Mouse (Mus musculus): ENCODE data around the gene Scrn2. TPM values are rescaled to one million over a fixed set of nuclear protein-coding genes. Genes with fewer than 3 reads are reported as not detected.

Scrn2 gene
- polyA plus RNA-seq, 1 experiment from 2014 or later: 20.1 TPM

- Histone ChIP-seq H3K27me3 (replicated peaks) (no peaks in the 10 kb centered on the region), H3K27ac (no peak overlapping the region), H3K9me3 (no peaks in the 10 kb centered on the region), H3K4me1 (peaks cover 6% of the 10 kb centered on the region), H3K4me3 (replicated peaks) (no peak overlapping the region), H3K9ac (no peak overlapping the region), H3K36me3 (peaks cover 6% of the 10 kb centered on the region; the same call in 1 of the 2 replicates), H3K4me2 (no peak overlapping the region)
- 81% methylated on average over 12 of the region's 12 CpGs for WGBS
- ATAC-seq (ENCODE audit: insufficient read depth, low FRiP score, low read depth): no peak
Measured at GRCm38 (mm10) chr11:97065538-97066295, 36.0 kb downstream of the Scrn2 start.

- Histone ChIP-seq H3K27me3 (replicated peaks) (no peaks in the 10 kb centered on the region), H3K27ac (no peak overlapping the region), H3K9me3 (no peaks in the 10 kb centered on the region), H3K4me3 (replicated peaks) (no peak overlapping the region), H3K4me1 (peaks cover 6% of the 10 kb centered on the region), H3K9ac (no peak overlapping the region), H3K36me3 (no peaks in the 10 kb centered on the region), H3K4me2 (no peak overlapping the region)
- no peak for ATAC-seq (ENCODE audit: insufficient read depth, low FRiP score, low read depth)
- WGBS: 58% methylated on average over 22 of the region's 22 CpGs
Measured at GRCm38 (mm10) chr11:97066656-97067360, 37.1 kb downstream of the Scrn2 start.

- H3K4me1 ChIP-seq: no peaks in the 10 kb centered on the region
- no peak overlapping the region for H3K4me2 ChIP-seq
- no peaks in the 10 kb centered on the region for H3K9me3 ChIP-seq
- no peaks in the 10 kb centered on the region for H3K27me3 ChIP-seq (replicated peaks)
- 76% methylated on average over 1 of the region's 1 CpGs for WGBS
- no peak overlapping the region for H3K27ac ChIP-seq
- H3K9ac ChIP-seq: no peak overlapping the region
- no peaks in the 10 kb centered on the region for H3K36me3 ChIP-seq
- no peak for ATAC-seq (ENCODE audit: insufficient read depth, low FRiP score, low read depth)
- H3K4me3 ChIP-seq (replicated peaks): no peak overlapping the region
Measured at GRCm38 (mm10) chr11:97069333-97069732, 39.6 kb downstream of the Scrn2 start.

GRCm38 (mm10) chr11:97069770-97070169 is 40.0 kb downstream of the Scrn2 start:
- no peak for ATAC-seq (ENCODE audit: insufficient read depth, low FRiP score, low read depth)
- no peaks in the 10 kb centered on the region for H3K4me1 ChIP-seq
- no peak overlapping the region for H3K4me3 ChIP-seq (replicated peaks)
- H3K4me2 ChIP-seq: no peak overlapping the region
- no peaks in the 10 kb centered on the region for H3K36me3 ChIP-seq
- H3K9me3 ChIP-seq: no peaks in the 10 kb centered on the region
- H3K27ac ChIP-seq: no peak overlapping the region
- no peak overlapping the region for H3K9ac ChIP-seq
- 52% methylated on average over 2 of the region's 2 CpGs for WGBS
- no peaks in the 10 kb centered on the region for H3K27me3 ChIP-seq (replicated peaks)

- Histone ChIP-seq H3K4me2 (no peak overlapping the region), H3K4me1 (no peaks in the 10 kb centered on the region), H3K36me3 (no peaks in the 10 kb centered on the region), H3K27me3 (replicated peaks) (no peaks in the 10 kb centered on the region), H3K27ac (no peak overlapping the region), H3K9ac (no peak overlapping the region), H3K4me3 (replicated peaks) (no peak overlapping the region), H3K9me3 (no peaks in the 10 kb centered on the region)
- no peak for ATAC-seq (ENCODE audit: insufficient read depth, low FRiP score, low read depth)
- WGBS: 46% methylated on average over 1 of the region's 1 CpGs
Measured at GRCm38 (mm10) chr11:97071129-97071528, 41.4 kb downstream of the Scrn2 start.

- 29% methylated on average over 3 of the region's 3 CpGs for WGBS
- Histone ChIP-seq H3K36me3 (no peaks in the 10 kb centered on the region), H3K4me1 (no peaks in the 10 kb centered on the region), H3K27ac (no peak overlapping the region), H3K4me2 (no peak overlapping the region), H3K9me3 (no peaks in the 10 kb centered on the region), H3K4me3 (replicated peaks) (no peak overlapping the region), H3K27me3 (replicated peaks) (no peaks in the 10 kb centered on the region), H3K9ac (no peak overlapping the region)
- no peak for ATAC-seq (ENCODE audit: insufficient read depth, low FRiP score, low read depth)
Measured at GRCm38 (mm10) chr11:97072533-97072932, 42.8 kb downstream of the Scrn2 start.

GRCm38 (mm10) chr11:97074235-97074634 is 44.5 kb downstream of the Scrn2 start:
- no peak overlapping the region for H3K4me3 ChIP-seq (replicated peaks)
- no peak overlapping the region for H3K4me2 ChIP-seq
- H3K27ac ChIP-seq: no peak overlapping the region
- no peaks in the 10 kb centered on the region for H3K36me3 ChIP-seq
- H3K9ac ChIP-seq: no peak overlapping the region
- H3K27me3 ChIP-seq (replicated peaks): no peaks in the 10 kb centered on the region
- WGBS: 51% methylated on average over 8 of the region's 8 CpGs
- no peak for ATAC-seq (ENCODE audit: insufficient read depth, low FRiP score, low read depth)
- no peaks in the 10 kb centered on the region for H3K9me3 ChIP-seq
- no peaks in the 10 kb centered on the region for H3K4me1 ChIP-seq

- H3K27me3 ChIP-seq (replicated peaks): no peaks in the 10 kb centered on the region
- ATAC-seq (ENCODE audit: insufficient read depth, low FRiP score, low read depth): no peak
- H3K9me3 ChIP-seq: no peaks in the 10 kb centered on the region; the same call in 1 of the 2 replicates
- no peaks in the 10 kb centered on the region for H3K36me3 ChIP-seq
- H3K27ac ChIP-seq: no peak overlapping the region
- H3K4me2 ChIP-seq: no peak overlapping the region
- H3K4me3 ChIP-seq (replicated peaks): no peak overlapping the region
- 37% methylated on average over 4 of the region's 4 CpGs for WGBS
- no peak overlapping the region for H3K9ac ChIP-seq
- no peaks in the 10 kb centered on the region for H3K4me1 ChIP-seq
Measured at GRCm38 (mm10) chr11:97078751-97079150, 49.0 kb downstream of the Scrn2 start.

GRCm38 (mm10) chr11:97080291-97080690 is 50.6 kb downstream of the Scrn2 start:
- Histone ChIP-seq H3K27me3 (replicated peaks) (no peaks in the 10 kb centered on the region), H3K9ac (no peak overlapping the region), H3K9me3 (no peaks in the 10 kb centered on the region; the same call in 1 of the 2 replicates), H3K4me1 (no peaks in the 10 kb centered on the region), H3K4me2 (no peak overlapping the region), H3K4me3 (replicated peaks) (no peak overlapping the region), H3K36me3 (no peaks in the 10 kb centered on the region), H3K27ac (no peak overlapping the region)
- no peak for ATAC-seq (ENCODE audit: insufficient read depth, low FRiP score, low read depth)
- WGBS: 30% methylated on average over 9 of the region's 9 CpGs

GRCm38 (mm10) chr11:97082977-97083376 is 53.2 kb downstream of the Scrn2 start:
- H3K4me3 ChIP-seq (replicated peaks): no peak overlapping the region
- H3K9ac ChIP-seq: no peak overlapping the region
- H3K27me3 ChIP-seq (replicated peaks): no peaks in the 10 kb centered on the region
- no peak overlapping the region for H3K27ac ChIP-seq
- ATAC-seq (ENCODE audit: insufficient read depth, low FRiP score, low read depth): no peak
- H3K9me3 ChIP-seq: no peaks in the 10 kb centered on the region; the same call in 1 of the 2 replicates
- H3K4me1 ChIP-seq: no peaks in the 10 kb centered on the region
- H3K36me3 ChIP-seq: no peaks in the 10 kb centered on the region
- WGBS: 38% methylated on average over 11 of the region's 11 CpGs
- H3K4me2 ChIP-seq: no peak overlapping the region
